Mouse (Mus musculus) cerebellum, postnatal 4 days (tissue): Measurements from ENCODE around the gene Eif1.
A peak's percentile ranks its signal among the peaks of the same experiment; 100 is the strongest.
"Not testable (repeated sequence)": the region's sequence is repeated elsewhere in the genome, so short reads cannot be mapped to it uniquely, and the experiment has no call there.

Experiments
- DNase-seq, 2 experiments: peaks; one replicate each; pipeline ENCODE4 v3.0.0; 2022; ENCODE audit warnings: low spot score in 2 of 2, mixed read lengths in 1 of 2

Gene Eif1

DNA sequence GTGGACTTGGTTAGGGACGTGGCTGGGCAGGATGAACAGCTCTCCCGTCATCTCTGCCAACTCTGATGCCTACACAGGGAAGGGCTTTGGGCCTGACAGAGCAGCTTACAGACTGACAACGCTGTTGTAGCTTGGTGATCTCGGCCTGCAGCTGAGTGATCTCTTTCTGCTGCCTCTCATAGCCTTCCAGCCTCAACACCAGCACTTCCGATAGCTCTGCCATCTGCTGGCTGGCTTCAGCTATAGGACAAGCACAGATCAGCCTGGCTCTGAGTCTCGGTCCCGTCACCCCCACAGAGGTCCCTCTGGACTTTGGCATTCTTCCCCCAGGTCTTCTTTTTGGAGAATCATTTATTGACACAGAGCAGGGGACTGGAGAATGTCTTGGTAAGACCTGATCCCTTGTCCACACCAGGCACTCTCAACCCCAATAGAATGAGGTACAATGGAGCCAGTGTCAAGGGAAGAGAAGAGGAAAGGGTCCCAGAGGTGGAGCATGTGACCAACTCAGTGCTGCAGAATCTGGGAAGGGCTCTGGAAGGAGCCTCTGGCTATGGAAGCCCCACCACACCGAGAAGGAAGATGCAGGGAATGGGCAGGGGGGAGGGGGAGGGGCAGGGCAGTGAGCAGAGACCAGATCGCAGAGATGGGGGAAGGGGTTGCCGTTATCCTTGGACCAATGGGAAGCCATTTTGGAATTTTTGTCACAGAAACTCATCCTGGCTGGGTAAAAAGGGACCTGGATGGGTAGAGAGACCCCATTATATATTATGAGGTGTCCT is 32.6 kb downstream of the Eif1 start:
- DNase-seq = peak in 1 of 2 experiments; percentile 46

DNA sequence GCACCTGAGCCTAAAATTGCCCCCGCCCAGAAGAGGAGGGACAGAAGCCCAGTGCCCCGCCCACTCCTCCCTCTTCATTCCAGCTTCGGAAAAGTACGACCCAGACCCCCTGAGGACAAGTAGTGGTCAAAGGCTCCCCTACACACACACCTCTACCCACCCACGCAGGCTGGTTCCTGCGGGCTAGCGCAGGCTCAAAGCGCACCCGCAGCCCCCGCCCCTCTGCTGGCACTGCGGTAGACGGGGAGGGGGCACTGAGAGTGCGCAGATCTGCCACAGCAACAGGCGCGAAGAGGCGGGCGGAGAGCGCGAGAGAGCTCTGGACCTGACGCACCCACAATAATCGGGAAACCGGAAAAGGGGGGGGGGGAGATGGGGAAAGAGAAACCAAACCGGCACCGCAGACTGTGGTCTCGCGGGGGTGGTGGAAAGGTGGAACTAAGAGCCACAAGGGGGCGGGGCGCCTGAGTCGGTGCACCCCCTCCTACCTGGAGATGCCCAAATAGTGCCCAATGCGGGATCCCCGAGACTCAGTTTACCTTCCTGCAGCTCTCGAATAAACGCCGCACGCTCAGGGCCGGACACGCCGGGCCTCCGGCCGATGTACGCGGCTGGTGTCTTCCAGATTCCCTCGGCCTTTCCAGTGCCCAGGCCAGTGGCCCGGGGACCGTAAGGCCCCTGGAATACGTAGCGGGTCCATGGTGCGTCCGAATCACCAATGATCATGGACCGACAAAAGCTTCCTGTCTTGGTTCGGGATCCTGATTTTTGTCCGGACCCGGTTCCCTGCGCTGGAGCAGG is 35.7 kb downstream of the Eif1 start:
- DNase-seq = peak in 1 of 2 experiments; percentile 52

DNA sequence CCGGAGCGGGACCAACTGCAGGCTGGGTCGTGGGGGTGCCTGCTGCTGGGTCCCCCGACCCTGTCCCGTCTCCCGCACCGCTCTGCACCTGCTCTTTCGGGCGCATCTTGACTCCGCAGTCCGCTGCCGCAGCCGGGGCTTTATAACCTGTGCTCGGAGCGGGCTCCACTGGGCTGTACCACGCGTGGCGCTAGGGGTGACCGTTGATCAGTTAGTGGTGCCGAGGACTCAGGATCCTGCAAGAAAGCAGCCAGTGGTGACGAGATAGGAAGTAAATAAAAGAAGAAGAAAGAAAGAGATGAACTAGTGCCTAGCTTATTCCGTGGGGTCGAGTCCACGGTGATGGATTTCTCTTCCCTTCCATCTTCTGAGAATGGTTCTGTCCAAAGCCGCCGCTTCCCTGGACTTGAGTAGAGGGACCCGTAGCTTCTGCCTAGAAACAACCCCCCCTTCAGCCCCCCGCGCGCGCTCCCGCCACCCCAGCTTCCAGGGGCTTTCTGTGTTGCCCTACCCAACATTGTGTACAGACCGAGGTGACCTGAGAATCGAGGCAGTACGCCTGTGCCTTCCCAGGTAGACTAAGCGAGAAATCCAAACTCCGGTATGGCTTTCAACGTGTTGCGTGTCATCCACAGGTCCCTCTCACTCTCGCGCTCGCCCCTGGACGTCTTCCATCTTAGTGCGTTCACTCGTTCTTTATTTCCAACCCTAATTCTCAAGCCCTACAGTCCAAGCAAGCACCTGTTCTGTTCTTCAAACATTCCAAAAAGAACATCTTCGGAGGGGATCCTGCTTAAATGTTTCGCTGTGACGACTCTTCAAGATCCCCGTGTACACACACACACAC is 36.5 kb downstream of the Eif1 start, which contains the start of gene Hap1:
Gene Hap1 (minus strand): TSS at position 157 of the 847 bp plus-strand sequence.
- DNase-seq = peak; percentile 68 to 79

DNA sequence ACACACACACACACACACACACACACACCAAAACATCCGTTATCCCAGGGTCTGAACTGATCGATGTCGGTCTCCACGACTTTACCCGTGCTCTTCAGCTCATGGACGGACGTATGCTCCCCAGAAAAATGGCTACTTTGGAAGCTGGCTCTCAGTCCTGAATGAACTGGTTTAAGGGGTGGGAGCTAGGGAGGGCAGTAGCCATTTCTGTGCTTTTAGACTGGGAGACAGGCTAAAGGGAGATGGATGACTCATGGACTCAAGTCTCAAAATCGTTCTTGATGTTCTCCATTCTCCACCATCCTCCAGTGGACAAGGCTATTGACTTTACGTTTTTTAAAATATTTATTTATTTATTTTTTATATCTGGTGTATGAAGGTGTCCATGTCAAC is 37.1 kb downstream of the Eif1 start:
- DNase-seq = no peak

DNA sequence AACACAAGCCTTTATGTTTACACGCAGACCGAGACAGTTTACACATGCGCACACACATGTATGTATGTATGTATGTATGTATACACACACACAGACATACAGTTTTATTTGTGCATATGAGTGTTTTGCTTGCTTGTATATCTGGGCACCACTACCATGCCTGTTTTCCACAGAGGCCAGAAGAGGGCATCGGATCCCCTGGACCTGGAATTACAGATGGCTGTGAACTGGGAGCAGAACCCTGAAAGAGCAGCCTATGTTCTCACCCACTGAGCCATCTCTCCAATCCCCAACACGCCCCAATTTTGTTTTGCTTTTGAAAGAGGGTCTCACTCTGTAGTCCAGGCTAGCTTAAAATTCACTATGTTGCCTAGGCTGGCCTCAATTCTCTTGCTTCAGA is 37.7 kb downstream of the Eif1 start:
- no peak for DNase-seq

DNA sequence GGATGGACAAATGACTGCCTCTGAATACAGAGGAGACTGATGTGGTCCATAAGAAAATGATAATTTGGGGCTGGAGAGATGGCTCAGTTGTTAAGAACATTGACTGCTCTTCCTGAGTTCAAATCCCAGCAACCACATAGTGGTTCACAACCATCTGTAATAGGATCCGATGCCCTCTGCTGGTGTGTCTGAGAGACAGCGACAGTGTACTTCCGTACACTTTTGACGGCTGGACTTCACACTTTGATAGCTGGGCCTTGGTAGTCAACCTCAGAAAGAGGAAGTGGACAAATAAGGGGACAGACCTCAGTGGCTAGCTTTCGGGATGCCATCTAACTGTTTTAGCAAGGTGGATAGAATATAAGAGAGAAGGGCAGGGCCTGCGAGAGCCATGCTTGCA is 40.5 kb downstream of the Eif1 start:
- DNase-seq = no peak

DNA sequence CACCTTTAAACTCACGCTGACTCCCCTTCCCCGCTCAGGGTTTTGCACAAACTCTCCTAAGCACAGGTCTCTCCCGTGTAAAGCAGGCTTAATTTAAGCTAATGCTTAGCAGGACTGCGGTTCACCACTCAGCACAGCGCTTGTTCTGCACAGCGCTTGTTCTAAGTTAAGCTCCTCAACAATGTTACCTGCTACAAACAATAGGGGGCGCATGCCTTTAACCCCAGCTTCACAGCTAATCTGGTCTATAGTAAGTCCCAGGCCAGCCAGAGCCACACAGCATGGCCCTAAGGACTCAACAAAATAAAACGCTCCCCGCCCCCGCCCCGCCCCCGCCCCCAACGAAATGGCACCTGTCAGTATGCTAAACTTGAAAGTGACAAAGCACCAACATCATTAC is 41.4 kb downstream of the Eif1 start:
- DNase-seq = not testable (repeated sequence)

DNA sequence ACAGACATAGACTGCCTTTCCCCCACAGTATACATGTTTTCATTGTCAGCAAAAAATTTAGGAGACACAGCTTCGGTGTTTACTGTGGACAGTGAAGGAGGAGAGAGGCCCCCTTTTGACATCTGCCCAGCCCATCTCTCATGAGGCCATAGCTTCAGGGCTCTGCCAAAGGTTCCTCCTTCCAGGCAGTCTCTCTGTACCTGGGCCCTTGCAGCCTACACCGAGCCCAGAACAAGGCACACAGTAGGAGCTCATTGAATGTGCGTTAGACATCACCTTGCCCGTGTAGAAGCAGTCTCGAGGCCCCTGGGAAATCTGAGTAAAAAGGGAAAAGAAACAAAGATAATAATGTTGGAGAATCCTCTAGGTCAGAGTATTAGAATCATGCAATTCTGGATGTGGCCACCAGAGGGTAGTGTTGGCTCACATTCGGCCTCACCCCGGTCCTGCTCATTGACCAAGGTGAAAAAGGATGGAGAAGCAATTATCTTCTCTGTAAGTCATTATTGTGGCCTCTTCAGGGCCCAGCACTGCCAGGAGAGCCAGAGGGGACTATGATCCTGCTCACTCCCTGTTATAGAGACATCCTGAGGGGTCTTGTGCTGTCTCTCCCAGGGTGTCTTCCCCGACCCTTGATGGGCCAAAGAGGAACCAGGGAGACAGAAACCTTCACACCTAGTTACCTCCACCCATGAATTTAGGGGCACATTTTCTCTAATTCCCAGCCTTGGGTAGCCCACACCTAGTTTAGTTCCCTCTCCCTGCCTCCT is 42.7 kb downstream of the Eif1 start:
- DNase-seq = peak; percentile 58 to 83

DNA sequence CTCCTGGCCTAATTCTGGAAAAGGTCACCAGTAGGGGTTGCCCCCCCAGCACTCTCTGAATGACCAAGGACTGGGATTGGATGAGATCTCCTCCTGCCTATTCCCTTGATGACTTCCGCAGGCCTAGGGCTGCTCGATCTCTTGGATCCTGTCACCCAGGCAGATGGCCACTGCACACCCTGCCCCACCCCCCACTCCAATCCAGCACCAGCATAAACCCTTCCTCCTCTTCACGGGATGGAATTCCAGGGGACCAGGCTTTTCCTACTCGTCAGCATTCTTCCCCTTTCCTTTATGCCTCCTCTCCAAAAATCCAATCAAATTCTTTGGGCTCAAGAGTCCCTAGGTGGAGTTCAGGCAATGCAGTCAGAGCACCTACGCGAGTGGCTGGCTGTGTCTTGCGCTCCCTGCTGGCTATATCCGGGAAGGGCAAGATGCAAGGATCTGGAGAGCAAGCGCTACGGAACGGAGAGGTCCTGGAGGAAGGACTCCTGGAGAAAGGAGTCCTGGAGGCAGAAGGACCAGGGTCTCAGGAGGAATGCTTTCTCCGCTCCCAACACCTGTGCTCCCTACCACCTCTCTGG is 43.4 kb downstream of the Eif1 start:
- peak; percentile 49 to 77 for DNase-seq

DNA sequence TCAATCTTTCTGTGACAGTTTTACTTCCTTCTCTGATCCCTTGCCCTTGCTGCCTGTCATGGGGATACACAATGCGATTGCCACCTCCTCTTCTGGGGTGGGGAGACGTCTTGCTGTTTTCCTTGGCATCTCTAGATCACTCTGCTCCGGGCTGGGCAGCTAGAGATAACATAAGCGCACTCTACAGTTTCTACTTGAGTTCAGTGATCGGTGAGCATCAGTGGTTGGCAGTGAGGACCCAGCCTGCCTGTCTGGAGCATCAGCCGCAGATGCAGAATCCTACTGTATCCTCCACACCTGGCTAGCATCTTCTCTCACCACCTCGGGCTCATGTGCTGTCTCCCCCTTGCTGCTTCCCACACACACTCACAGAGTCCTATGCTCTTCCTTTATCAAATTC is 49.5 kb downstream of the Eif1 start:
- no peak for DNase-seq

DNA sequence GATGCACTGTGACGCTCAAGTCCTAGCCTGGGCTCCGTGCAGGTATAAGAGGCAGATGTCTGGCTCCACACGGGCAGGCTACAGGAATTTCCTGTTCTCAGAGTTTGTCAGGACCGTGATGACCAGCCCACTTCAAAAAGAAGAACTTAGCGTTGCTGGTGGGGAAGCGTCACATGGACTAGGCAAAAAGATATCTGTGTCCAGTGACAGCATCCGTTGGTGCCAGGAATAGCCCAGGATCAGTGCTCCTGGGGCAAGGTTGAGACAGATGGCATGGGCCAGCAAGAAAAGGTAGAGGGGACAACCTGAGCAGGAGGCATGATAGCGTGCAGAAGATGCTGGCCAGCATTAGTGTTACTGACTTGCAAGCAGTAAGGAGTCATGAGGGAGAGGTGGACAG is 50.1 kb downstream of the Eif1 start:
- no peak for DNase-seq
